Mouse (Mus musculus) liver, embryonic 14.5 days (tissue): Measurements from ENCODE around the gene Amotl1.

Source experiments
- CTCF ChIP-seq: IDR thresholded peaks from 2 replicates; pipeline ENCODE4 v1.5.1; 2016; ENCODE audit warnings: antibody characterized with exemption, low read depth, control low read depth
- EP300 ChIP-seq: IDR thresholded peaks from 2 replicates; pipeline ENCODE4 v1.6.1; 2016; ENCODE audit warnings: antibody characterized with exemption, low read depth

DNA sequence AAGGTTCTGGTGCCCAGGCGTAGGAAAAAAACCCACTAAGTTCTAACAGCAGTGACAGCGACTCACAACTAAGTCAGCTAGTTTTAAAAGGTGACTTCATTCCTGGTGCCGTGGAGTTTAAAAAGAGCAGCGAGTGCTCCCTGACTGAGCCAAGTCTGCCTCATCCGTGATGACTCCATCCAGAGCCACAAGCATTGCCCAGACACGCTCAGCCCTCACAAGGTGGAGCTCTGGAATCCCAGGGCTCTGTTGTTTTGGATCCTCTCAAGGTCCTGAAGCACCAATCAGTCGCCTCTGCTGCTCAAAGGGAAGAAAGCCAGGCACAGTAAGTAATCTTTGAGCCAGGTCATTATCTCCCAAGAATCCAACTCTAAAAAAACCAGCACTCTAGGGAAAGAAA is 18.0 kb upstream of the Amotl1 start:
- TF ChIP-seq CTCF, result no peak
- TF ChIP-seq EP300, result no peak
